Mouse (Mus musculus): ENCODE results near the gene Plcg2. TPM values are rescaled to one million over a fixed set of nuclear protein-coding genes. Genes with fewer than 3 reads are reported as not detected.
A peak's percentile ranks its signal among the peaks of the same experiment; 100 is the strongest.

The Plcg2 gene
- polyA plus RNA-seq, 1 experiment from 2014 or later, result 2.8 TPM

DNA sequence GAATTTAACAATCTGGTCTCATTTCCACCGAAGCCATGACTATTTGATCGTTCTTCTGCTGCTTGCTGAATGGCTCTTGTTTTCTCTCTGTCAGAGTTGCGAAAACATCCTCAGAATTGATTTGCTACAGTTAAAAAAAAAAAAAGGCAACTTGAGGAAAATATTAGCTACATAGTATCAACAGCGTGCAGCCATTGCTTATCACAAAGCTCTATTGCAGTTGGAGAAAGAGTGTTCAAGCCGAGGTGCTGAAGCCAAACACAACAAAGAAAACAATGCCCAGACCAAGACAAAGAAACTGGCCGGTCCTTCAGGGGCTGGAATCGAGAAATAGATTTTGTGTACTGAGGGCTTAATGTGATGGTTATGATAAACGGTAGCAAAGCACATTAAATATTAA, 47.0 kb downstream of the Plcg2 start:
- no peak for DNase-seq (ENCODE audit: low spot score)
- no peaks in the 10 kb centered on the region for H3K4me1 ChIP-seq (ENCODE audit: control insufficient read depth, insufficient read depth, low read length)
- WGBS, result 92% methylated on average over 8 of the region's 8 CpGs
- no peaks in the 10 kb centered on the region for H3K9me3 ChIP-seq (ENCODE audit: control insufficient read depth, low read length)
- no peak overlapping the region for H3K4me2 ChIP-seq (ENCODE audit: low read depth, severe bottlenecking)
- no peaks in the 10 kb centered on the region for H3K36me3 ChIP-seq (ENCODE audit: control insufficient read depth, insufficient read depth, low read length)
- H3K4me3 ChIP-seq (ENCODE audit: low read depth, low read length), result no peak overlapping the region
- no peak for ATAC-seq (ENCODE audit: insufficient number of reproducible peaks, low FRiP score, low TSS enrichment, low read depth)
- H3K9ac ChIP-seq (ENCODE audit: low read length), result no peak overlapping the region
- H3K27ac ChIP-seq (replicated peaks; ENCODE audit: low read depth, low read length), result no peak overlapping the region
- no peaks in the 10 kb centered on the region for H3K27me3 ChIP-seq (ENCODE audit: control insufficient read depth, insufficient read depth, low read length)

DNA sequence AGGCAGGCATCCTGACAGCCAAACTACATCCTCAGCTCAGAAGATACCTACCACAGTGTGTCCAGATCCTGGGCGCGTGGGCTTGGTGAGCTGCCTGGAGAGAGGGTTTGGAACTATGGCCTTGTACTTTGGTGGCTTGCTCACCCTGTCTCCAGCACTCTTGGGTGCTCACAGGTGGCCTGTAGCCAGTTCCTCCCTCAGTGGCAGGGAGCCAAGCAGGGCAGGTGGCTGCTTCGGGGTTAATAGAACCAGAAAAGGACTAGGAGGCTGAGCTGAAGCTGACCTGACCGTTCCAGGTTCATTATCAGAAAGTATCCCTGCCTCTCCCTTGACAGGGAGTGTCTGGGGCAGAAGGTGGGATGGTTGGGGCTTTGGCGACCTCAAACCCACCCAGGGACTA, 48.3 kb downstream of the Plcg2 start:
- DNase-seq (ENCODE audit: low spot score), result no peak
- no peak overlapping the region for H3K27ac ChIP-seq (replicated peaks; ENCODE audit: low read depth, low read length)
- H3K9ac ChIP-seq (ENCODE audit: low read length), result no peak overlapping the region
- no peaks in the 10 kb centered on the region for H3K27me3 ChIP-seq (ENCODE audit: control insufficient read depth, insufficient read depth, low read length)
- H3K4me3 ChIP-seq (ENCODE audit: low read depth, low read length), result no peak overlapping the region
- no peaks in the 10 kb centered on the region for H3K9me3 ChIP-seq (ENCODE audit: control insufficient read depth, low read length)
- 81% methylated on average over 5 of the region's 5 CpGs for WGBS
- ATAC-seq (ENCODE audit: insufficient number of reproducible peaks, low FRiP score, low TSS enrichment, low read depth), result no peak
- no peaks in the 10 kb centered on the region for H3K36me3 ChIP-seq (ENCODE audit: control insufficient read depth, insufficient read depth, low read length)
- H3K4me2 ChIP-seq (ENCODE audit: low read depth, severe bottlenecking), result no peak overlapping the region
- H3K4me1 ChIP-seq (ENCODE audit: control insufficient read depth, insufficient read depth, low read length), result no peaks in the 10 kb centered on the region

GRCm38 (mm10) chr8:117547945-117548344, 49.9 kb downstream of the Plcg2 start:
- Histone ChIP-seq H3K9me3 (ENCODE audit: control insufficient read depth, low read length) (no peaks in the 10 kb centered on the region), H3K27me3 (ENCODE audit: control insufficient read depth, insufficient read depth, low read length) (no peaks in the 10 kb centered on the region), H3K4me1 (ENCODE audit: control insufficient read depth, insufficient read depth, low read length) (no peaks in the 10 kb centered on the region), H3K4me3 (ENCODE audit: low read depth, low read length) (no peak overlapping the region), H3K4me2 (ENCODE audit: low read depth, severe bottlenecking) (no peak overlapping the region), H3K27ac (replicated peaks; ENCODE audit: low read depth, low read length) (no peak overlapping the region), H3K9ac (ENCODE audit: low read length) (no peak overlapping the region), H3K36me3 (ENCODE audit: control insufficient read depth, insufficient read depth, low read length) (no peaks in the 10 kb centered on the region)
- DNase-seq (ENCODE audit: low spot score), result no peak
- WGBS, result 87% methylated on average over 5 of the region's 5 CpGs
- ATAC-seq (ENCODE audit: insufficient number of reproducible peaks, low FRiP score, low TSS enrichment, low read depth), result no peak

DNA sequence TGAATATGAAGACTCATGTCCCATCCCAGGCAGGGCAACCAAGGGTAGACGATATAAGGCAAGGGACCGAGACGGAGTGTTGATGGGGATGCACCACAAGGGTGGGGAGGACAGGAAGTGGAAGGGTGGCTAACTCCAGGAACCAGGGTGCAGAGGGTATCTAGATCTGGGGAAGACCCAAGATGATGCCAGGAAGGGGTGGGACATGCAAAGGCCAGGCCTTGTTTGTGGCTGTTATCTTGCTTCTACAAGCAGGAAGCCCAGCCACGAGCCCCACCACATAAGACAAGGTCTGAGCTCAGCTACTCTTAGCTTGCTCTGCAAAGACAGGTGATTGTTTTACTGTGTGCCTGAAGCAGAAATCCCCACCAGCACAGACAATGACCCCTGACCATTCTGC, 50.4 kb downstream of the Plcg2 start:
- no peak overlapping the region for H3K4me3 ChIP-seq (ENCODE audit: low read depth, low read length)
- DNase-seq (ENCODE audit: low spot score) (no peak), ATAC-seq (ENCODE audit: insufficient number of reproducible peaks, low FRiP score, low TSS enrichment, low read depth) (no peak)
- no peaks in the 10 kb centered on the region for H3K36me3 ChIP-seq (ENCODE audit: control insufficient read depth, insufficient read depth, low read length)
- no peaks in the 10 kb centered on the region for H3K9me3 ChIP-seq (ENCODE audit: control insufficient read depth, low read length)
- no peak overlapping the region for H3K4me2 ChIP-seq (ENCODE audit: low read depth, severe bottlenecking)
- no peak overlapping the region for H3K27ac ChIP-seq (replicated peaks; ENCODE audit: low read depth, low read length)
- no peaks in the 10 kb centered on the region for H3K4me1 ChIP-seq (ENCODE audit: control insufficient read depth, insufficient read depth, low read length)
- H3K9ac ChIP-seq (ENCODE audit: low read length), result no peak overlapping the region
- whole genome bisulfite sequencing, result 86% methylated on average over 4 of the region's 4 CpGs
- no peaks in the 10 kb centered on the region for H3K27me3 ChIP-seq (ENCODE audit: control insufficient read depth, insufficient read depth, low read length)

GRCm38 (mm10) chr8:117550529-117550928, 52.4 kb downstream of the Plcg2 start:
- Histone ChIP-seq H3K4me3 (ENCODE audit: low read depth, low read length) (no peak overlapping the region), H3K9me3 (ENCODE audit: control insufficient read depth, low read length) (no peaks in the 10 kb centered on the region), H3K27me3 (ENCODE audit: control insufficient read depth, insufficient read depth, low read length) (no peaks in the 10 kb centered on the region), H3K36me3 (ENCODE audit: control insufficient read depth, insufficient read depth, low read length) (no peaks in the 10 kb centered on the region), H3K9ac (ENCODE audit: low read length) (no peak overlapping the region), H3K4me1 (ENCODE audit: control insufficient read depth, insufficient read depth, low read length) (no peaks in the 10 kb centered on the region), H3K4me2 (ENCODE audit: low read depth, severe bottlenecking) (no peak overlapping the region), H3K27ac (replicated peaks; ENCODE audit: low read depth, low read length) (no peak overlapping the region)
- no peak for DNase-seq (ENCODE audit: low spot score)
- WGBS, result 91% methylated on average over 5 of the region's 5 CpGs
- ATAC-seq (ENCODE audit: insufficient number of reproducible peaks, low FRiP score, low TSS enrichment, low read depth), result no peak

- no peak for DNase-seq (ENCODE audit: low spot score)
- no peak overlapping the region for H3K4me2 ChIP-seq (ENCODE audit: low read depth, severe bottlenecking)
- H3K27ac ChIP-seq (replicated peaks; ENCODE audit: low read depth, low read length), result no peak overlapping the region
- no peaks in the 10 kb centered on the region for H3K9me3 ChIP-seq (ENCODE audit: control insufficient read depth, low read length)
- H3K4me3 ChIP-seq (ENCODE audit: low read depth, low read length), result no peak overlapping the region
- WGBS, result 67% methylated on average over 4 of the region's 4 CpGs
- no peak for ATAC-seq (ENCODE audit: insufficient number of reproducible peaks, low FRiP score, low TSS enrichment, low read depth)
- H3K27me3 ChIP-seq (ENCODE audit: control insufficient read depth, insufficient read depth, low read length), result no peaks in the 10 kb centered on the region
- no peaks in the 10 kb centered on the region for H3K4me1 ChIP-seq (ENCODE audit: control insufficient read depth, insufficient read depth, low read length)
- no peaks in the 10 kb centered on the region for H3K36me3 ChIP-seq (ENCODE audit: control insufficient read depth, insufficient read depth, low read length)
- no peak overlapping the region for H3K9ac ChIP-seq (ENCODE audit: low read length)
Observed at GRCm38 (mm10) chr8:117561014-117561413, 62.9 kb downstream of the Plcg2 start.

DNA sequence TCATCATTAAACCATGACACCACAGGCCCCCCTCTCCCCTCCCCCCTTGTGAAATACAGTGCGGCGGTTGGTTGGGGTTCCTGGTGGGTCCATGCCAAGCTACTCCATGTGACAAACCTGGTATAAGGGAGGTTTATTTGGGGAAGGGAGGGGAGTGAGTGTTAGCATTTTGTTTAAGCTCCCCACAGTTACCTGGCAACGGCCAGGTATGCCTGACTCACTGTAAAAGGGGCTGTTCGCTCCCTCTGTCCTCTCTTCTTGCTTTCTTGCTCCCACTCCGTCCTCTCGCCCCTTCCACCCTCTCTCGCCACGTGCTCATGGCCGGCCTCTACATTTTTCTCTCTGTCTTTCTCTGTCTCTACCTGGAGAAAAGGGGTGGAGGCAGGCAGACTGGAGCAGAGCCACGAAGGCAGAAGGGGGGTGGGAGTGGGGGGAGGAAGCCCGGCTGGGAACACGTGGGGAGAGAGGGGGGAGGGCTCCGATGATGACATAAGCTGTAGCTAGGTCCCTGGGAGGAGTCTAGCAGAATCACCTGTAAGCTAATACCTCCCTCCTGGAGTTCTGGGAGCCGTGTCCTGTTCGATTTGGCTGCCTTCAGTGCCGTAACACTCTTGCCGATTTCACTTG, 63.8 kb downstream of the Plcg2 start:
- Histone ChIP-seq H3K4me1 (ENCODE audit: control insufficient read depth, insufficient read depth, low read length) (no peaks in the 10 kb centered on the region), H3K4me2 (ENCODE audit: low read depth, severe bottlenecking) (peak overlapping the region; percentile 39), H3K9me3 (ENCODE audit: control insufficient read depth, low read length) (no peaks in the 10 kb centered on the region), H3K27me3 (ENCODE audit: control insufficient read depth, insufficient read depth, low read length) (no peaks in the 10 kb centered on the region), H3K36me3 (ENCODE audit: control insufficient read depth, insufficient read depth, low read length) (no peaks in the 10 kb centered on the region), H3K4me3 (ENCODE audit: low read depth, low read length) (no peak overlapping the region), H3K27ac (replicated peaks; ENCODE audit: low read depth, low read length) (no peak overlapping the region), H3K9ac (ENCODE audit: low read length) (no peak overlapping the region)
- peak; percentile 26 for DNase-seq (ENCODE audit: low spot score)
- WGBS, result 21% methylated on average over 17 of the region's 17 CpGs
- no peak for ATAC-seq (ENCODE audit: insufficient number of reproducible peaks, low FRiP score, low TSS enrichment, low read depth)

- Histone ChIP-seq H3K9me3 (ENCODE audit: control insufficient read depth, low read length) (no peaks in the 10 kb centered on the region), H3K27ac (replicated peaks; ENCODE audit: low read depth, low read length) (no peak overlapping the region), H3K4me2 (ENCODE audit: low read depth, severe bottlenecking) (peak overlapping the region; percentile 39; the same call in 1 of the 2 replicates), H3K27me3 (ENCODE audit: control insufficient read depth, insufficient read depth, low read length) (no peaks in the 10 kb centered on the region), H3K36me3 (ENCODE audit: control insufficient read depth, insufficient read depth, low read length) (no peaks in the 10 kb centered on the region), H3K4me3 (ENCODE audit: low read depth, low read length) (no peak overlapping the region), H3K4me1 (ENCODE audit: control insufficient read depth, insufficient read depth, low read length) (no peaks in the 10 kb centered on the region), H3K9ac (ENCODE audit: low read length) (no peak overlapping the region)
- 29% methylated on average over 16 of the region's 16 CpGs for WGBS
- DNase-seq (ENCODE audit: low spot score), result peak; percentile 26
- no peak for ATAC-seq (ENCODE audit: insufficient number of reproducible peaks, low FRiP score, low TSS enrichment, low read depth)
Observed at GRCm38 (mm10) chr8:117562445-117563014, 64.4 kb downstream of the Plcg2 start.

DNA sequence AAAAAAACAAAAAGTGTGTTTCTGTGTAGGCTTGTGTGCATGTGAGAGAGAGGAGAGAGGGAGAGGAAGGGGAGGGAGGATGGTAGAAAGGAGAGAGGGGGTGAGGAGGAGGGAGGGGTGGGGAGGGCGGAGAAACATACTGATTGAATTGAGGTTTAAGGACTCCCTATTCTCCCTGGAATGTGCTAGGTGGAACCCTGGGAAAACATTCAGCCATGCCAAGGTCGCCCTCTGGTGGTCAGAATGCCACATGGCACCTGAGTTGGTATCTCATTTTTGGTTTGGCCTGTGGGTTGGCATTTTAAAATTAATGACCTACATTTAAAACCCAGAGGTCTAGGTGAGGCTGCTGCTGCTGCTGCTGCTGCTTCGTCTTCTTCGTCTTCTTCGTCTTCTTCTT, 71.3 kb downstream of the Plcg2 start:
- ATAC-seq (ENCODE audit: insufficient number of reproducible peaks, low FRiP score, low TSS enrichment, low read depth) (no peak), DNase-seq (ENCODE audit: low spot score) (peak; percentile 90)
- Histone ChIP-seq H3K4me2 (ENCODE audit: low read depth, severe bottlenecking) (no peak overlapping the region), H3K27ac (replicated peaks; ENCODE audit: low read depth, low read length) (no peak overlapping the region), H3K9me3 (ENCODE audit: control insufficient read depth, low read length) (no peaks in the 10 kb centered on the region), H3K4me3 (ENCODE audit: low read depth, low read length) (no peak overlapping the region), H3K4me1 (ENCODE audit: control insufficient read depth, insufficient read depth, low read length) (no peaks in the 10 kb centered on the region), H3K36me3 (ENCODE audit: control insufficient read depth, insufficient read depth, low read length) (no peaks in the 10 kb centered on the region), H3K9ac (ENCODE audit: low read length) (no peak overlapping the region), H3K27me3 (ENCODE audit: control insufficient read depth, insufficient read depth, low read length) (no peaks in the 10 kb centered on the region)
- 26% methylated on average over 5 of the region's 5 CpGs for WGBS
